Mouse (Mus musculus) lung, postnatal 4 days (tissue): ENCODE data around the gene Sytl5.

Experiments
- DNase-seq, 2 experiments: peaks; one replicate each; pipeline ENCODE4 v3.0.0; 2021

Sytl5 gene

DNA sequence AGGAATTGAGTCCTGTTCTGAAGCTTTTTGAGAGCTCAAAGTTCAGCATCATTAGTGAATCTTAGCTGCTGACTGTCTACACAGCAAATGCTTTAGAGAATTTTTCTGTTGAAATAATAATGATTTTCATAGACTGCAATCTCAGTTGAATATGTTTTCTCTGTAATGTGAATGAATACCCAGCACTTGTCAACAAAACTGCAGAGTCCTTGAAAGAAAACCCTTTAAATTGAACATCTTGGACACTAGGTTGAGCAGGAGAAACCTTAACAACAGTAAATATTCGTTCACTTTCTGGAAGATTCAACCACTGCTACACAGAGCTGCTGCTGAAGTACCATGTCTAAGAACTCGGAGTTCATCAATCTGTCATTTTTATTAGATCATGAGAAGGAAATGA is at the start of gene Sytl5:
Sytl5 (plus strand) TSS at position 301 of the 400 bp plus-strand sequence.
- DNase-seq, result no peak

DNA sequence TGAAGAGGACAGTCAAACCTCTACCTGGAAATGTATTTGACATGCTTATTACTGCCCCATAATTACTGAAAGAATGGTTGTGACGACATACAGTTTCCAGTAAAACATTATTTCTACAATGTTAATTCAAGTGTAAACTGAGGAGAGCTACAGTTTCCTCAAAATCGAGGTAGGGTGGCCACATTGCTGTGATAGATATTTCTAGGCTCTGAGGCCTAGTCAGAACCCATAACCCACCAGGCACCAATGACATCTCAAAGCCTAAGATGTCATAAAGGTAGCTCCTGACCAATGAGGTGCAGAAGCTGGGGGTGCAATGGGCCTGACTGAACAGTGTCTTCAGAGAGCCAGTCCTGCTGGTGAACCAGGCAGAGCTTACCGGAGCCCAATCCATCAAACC is 38.8 kb upstream of the Sytl5 start, which contains the start of gene Hypm:
Hypm (plus strand) TSS at position 301 of the 400 bp plus-strand sequence.
- no peak for DNase-seq

DNA sequence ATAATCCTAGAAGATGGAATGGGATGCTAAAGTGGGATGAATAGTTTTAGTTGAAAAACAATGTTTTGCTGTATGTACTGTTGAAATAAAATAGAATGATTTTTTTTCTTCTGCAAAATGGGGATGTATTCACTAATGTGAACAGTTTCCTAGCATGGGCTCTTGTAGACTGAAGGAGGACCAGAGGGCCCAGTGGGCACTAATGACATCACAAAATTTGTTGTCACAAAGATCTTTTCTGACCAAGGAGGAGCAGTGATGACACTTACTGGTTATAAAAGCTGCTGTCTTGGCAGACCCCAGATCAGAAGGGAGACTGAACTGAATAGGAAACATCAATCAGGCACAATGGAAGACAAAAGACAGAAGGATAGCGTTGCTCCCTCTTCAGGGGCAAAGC is 36.0 kb upstream of the Sytl5 start, which contains the start of gene H2al3:
H2al3 (plus strand) TSS at position 301 of the 400 bp plus-strand sequence.
- no peak for DNase-seq

DNA sequence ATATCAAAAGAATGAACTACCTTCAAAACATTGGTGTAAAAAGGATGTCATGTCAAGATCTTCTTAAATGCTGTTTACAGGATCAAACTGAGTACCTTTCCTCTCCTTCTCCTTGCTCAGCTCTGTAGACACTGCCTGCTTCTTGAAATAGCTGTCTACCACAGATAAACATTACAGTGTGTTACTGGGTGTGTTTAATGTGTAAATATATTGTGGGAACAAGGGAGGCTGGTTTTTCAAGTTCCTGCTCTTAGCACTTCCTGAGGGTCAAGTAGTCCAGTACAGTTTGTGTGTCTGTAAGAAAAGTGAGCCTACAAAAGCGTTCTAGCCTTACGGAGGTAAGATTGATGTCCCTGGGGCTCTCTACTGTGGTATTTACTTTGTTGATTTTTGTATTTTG is 23.6 kb upstream of the Sytl5 start:
- no peak for DNase-seq

DNA sequence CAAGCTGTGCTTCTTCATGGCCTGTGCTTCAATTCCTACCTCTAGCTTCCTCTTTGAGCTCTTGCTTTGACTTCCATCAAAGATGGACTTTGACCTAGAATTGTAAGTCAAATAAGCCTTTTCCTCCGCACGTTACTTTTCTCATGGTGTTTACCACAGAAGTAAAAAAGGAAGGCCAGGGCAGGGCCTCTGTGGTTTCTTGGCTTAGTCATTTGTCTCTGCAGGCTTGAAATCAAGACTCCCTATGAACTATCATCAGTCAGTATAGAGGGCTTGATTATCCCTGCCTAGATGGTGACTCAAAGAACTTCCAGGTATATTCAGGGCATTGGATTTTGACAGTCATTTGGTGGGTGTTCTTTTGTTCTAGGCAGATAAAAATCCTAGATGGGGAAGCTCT is 9.9 kb upstream of the Sytl5 start:
- no peak for DNase-seq

DNA sequence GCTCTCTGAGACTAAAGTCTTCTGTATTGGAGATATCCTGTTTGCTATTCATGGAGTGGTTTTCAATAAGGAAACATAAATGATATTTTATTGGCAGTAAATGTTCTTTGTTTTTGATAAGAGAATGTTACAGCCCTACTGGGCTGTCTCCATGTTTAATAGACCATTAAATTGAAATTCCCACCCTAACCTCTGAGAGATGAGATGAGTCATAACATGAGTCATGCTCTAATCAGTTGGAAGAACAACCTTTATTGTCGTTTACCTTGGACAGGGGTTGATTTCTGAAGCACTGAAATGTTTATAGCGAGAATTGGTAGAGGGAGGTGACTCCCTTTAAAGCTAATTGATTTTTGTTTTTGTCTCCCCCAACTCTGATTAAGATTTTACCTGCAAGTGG is 24.1 kb downstream of the Sytl5 start:
- DNase-seq, result no peak

DNA sequence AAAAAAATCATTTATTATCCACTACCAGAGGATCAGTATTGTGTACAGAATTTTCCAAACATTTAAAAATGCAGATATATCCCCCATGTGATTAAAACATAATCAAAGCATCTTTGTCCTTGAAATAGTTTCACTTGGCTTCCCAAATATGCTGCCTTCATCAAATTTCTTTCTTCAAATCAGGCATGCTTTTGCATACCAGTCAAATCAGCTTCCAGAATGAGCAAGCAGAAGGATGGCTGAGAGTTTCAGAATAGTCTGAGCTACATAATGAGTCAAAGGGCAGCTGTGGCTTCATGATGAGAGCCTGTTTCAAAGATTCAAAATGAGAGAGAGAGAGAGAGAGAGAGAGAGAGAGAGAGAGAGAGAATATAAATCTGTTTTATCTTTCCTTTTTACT is 48.4 kb downstream of the Sytl5 start:
- DNase-seq, result no peak

DNA sequence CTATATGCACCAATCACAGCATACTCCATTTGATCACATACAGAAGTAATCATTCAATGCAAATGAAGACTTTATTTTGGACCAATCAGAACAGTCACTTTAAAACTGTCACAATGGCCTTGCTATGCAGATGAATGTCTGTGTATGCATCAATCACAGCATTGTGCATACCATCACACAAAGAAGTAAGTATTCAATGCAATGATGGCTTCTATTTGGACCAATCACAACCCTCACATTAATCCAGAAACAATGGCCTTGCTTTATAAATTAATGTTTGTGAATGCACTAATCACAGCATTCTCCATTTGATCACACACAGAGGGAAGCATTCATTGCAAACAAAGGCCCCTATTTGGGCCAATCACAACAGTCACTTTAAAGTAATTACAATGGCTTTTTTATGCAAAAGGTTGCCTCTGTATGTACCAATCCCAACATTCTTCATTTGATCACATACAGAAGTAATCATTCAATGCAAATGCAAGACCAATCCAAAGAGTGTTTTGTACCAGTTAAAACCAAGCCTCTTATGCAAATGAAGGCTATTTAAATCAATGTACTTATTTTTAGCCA is 98.8 kb downstream of the Sytl5 start:
- no peak for DNase-seq

DNA sequence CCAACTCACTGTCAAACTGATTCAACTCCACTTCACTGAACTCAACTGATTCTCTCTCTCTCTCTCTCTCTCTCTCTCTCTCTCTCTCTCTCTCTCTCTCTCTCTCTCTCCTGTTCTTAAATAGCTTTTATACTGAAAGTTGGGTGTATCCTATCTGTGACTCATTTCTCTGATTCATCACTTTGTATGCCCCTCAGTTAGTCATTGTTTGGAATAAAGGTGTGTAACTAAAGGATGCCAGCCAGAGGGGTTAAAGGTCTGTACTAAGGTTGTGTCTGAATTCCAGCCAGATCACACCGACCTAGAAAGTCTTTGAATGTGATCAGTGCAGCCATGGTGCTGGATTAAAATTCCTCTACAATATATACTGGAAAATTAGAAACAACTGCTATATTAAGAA is 115.3 kb downstream of the Sytl5 start:
- DNase-seq, result no peak

DNA sequence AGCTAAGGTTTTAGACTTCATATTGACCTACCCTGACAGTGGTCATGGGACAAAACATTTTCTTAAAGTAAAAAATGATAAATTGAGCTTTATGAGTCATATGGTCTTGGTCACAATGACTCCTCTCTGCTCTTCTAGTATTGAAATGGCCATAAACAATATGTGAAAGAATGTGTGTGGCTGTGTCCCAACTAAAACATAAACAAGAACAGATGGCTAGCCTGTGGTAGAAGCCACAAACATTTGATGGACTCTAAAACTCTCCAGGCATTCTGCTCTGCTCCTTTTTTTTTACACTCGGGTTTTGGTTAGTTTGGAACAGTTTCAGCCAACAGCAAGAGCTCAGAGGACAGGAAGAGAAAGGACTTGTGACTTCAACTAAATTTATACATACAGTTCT is 120.5 kb downstream of the Sytl5 start:
- DNase-seq, result no peak

DNA sequence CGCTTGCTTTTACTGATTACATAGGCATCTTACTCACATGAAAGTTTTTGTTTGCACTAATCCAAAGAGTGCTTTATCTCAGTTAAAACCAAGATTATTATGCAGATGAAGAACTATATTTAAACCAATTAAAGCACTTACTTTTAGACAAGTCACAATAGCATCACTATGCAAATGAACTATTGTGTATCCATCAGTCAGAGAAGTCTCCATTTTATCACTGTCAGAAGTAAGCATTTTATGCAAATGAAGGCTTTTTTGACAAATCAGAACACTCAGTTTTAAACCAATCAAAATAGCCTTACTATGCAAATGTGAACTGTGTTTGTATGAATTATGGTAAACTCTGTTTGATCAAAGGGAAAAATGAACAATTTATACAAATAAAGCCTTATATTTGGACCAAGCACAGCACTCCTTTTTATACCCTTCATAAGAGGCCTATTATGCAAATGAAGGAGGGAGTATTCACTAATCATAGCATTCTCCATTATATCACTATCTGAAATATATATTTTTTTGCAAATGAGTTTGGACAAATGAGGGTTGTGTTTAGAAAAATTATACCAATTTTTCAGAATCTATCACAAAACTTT is 122.4 kb downstream of the Sytl5 start:
- DNase-seq, result no peak

DNA sequence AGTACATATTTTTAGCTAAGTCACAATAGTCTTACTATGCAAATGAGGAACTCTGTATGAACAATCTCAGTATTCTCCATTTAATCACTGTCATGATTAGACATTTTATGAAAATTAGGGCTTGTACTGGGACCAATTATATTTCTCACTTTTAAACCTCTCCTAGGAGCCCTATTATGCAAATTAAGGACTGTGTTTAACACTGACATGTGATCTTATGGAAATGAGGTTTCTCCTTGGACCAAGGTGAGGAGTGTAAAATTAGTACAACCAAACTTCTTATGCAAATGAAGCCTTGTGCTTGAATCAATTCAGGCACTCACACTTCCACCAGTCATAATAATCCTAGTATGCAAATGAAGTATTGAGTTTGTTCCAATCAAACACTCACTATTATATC is 124.8 kb downstream of the Sytl5 start:
- DNase-seq, result no peak

DNA sequence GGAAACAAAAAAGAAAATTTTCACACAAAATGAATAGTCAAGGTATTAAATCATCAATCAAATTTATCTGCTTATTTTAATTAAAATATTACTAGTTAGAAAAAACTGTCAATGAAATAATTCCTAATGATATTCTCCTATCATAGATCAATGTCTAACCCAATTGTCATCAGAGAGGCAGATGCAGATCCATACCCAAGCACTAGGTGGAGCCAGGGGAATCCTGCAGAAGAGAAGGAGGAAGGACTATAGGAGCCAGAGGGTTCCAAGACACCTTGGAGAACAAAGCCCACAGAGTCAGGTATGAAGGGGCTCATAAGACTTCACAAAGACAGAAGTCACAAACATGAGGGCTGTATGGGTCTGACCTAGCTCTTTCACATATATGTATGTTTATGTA is 149.2 kb downstream of the Sytl5 start:
- DNase-seq, result no peak
